Mouse (Mus musculus) inflammation-experienced regulatory T-cells (primary cell): ENCODE results near the gene Ifi214. TPM values are rescaled to one million over a fixed set of nuclear protein-coding genes. Genes with fewer than 3 reads are reported as not detected.

Experiments
- polyA plus RNA-seq, 2 experiments: library from polyadenylated mRNA; unstranded; fragments of 100-300 nt; shearing (Covaris generic); gene quantifications; one replicate each; pipeline ENCODE4 v1.2.1; 2017

Gene Ifi214
- polyA plus RNA-seq: 10 to 100 TPM; 22.7 to 29.0 TPM

GRCm38 (mm10) chr1:173535791-173536190 is at the start of gene Ifi214:
TSS of gene Ifi214 (minus strand) at chr1:173535957.

GRCm38 (mm10) chr1:173490812-173491480 is 44.8 kb downstream of the Ifi214 start, which contains the start of gene Ifi206:
TSS of gene Ifi206 (minus strand) at chr1:173491041.

Other genes starting within 250 kb of the Ifi214 start
- gene Ackr1, start 202.2 kb downstream of the Ifi214 start, polyA plus RNA-seq: 1 to 10 TPM in 1 of 2 experiments, not detected in 1; 2.1 TPM
- 10 to 100 TPM; 63.3 to 74.7 TPM for gene Aim2, start 185.1 kb downstream of the Ifi214 start, polyA plus RNA-seq
- under 1 TPM in 1 of 2 experiments, not detected in 1; 0.97 TPM for gene Cadm3, start 168.3 kb downstream of the Ifi214 start, polyA plus RNA-seq
- 100 to 1,000 TPM in 1 of 2 experiments, 10 to 100 TPM in 1; 94.6 to 123 TPM for gene Ifi206, start 44.9 kb downstream of the Ifi214 start, polyA plus RNA-seq
- gene Ifi213, start 63.3 kb upstream of the Ifi214 start, polyA plus RNA-seq: 100 to 1,000 TPM in 1 of 2 experiments, 10 to 100 TPM in 1; 75.1 to 101 TPM
- 100 to 1,000 TPM; 169 to 179 TPM for gene Ifi209, start 95.0 kb upstream of the Ifi214 start, polyA plus RNA-seq
- gene Ifi208, start 137.7 kb upstream of the Ifi214 start, polyA plus RNA-seq: 100 to 1,000 TPM in 1 of 2 experiments, 10 to 100 TPM in 1; 77.8 to 171 TPM
- gene Ifi207, start 205.8 kb upstream of the Ifi214 start, polyA plus RNA-seq: under 1 TPM in 1 of 2 experiments, not detected in 1; 0.87 TPM
- 1 to 10 TPM in 1 of 2 experiments, under 1 TPM in 1; 0.30 to 1.4 TPM for gene Ifi204, start 231.0 kb upstream of the Ifi214 start, polyA plus RNA-seq